Mouse (Mus musculus): ENCODE results near the gene Pygb. TPM values are rescaled to one million over a fixed set of nuclear protein-coding genes. Genes with fewer than 3 reads are reported as not detected.
A peak's percentile ranks its signal among the peaks of the same experiment; 100 is the strongest.

Gene Pygb
- total and polyA plus RNA-seq, 3 experiments: 36.4 to 47.7 (median 43.2) TPM

- H3K4me1 ChIP-seq (ENCODE audit: control insufficient read depth in 1 of 2, insufficient read depth in 2 of 2): peaks cover 24 to 42% of the 10 kb centered on the region in 2 experiments
- no peak overlapping the region for H3K4me2 ChIP-seq (ENCODE audit: insufficient read depth, low read depth, poor library complexity, severe bottlenecking)
- in situ Hi-C loops (cut with MboI; ENCODE audit: low pct_ligation_motif_present, low pct_unique_long_range_greater_than_20kb, low sequenced_read_pairs) (loop anchor here (25.0 kb wide), 1 partner anchor 182 kb away; no protein-coding TSS in a partner anchor), dilution Hi-C loops (cut with MboI; ENCODE audit: extremely low pct_ligation_motif_present, extremely low pct_unique_long_range_greater_than_20kb, low sequenced_read_pairs) (no loop called here)
- no peaks in the 10 kb centered on the region for H3K79me2 ChIP-seq (replicated peaks; ENCODE audit: control insufficient read depth, extremely low read depth, insufficient read depth, poor library complexity, severe bottlenecking)
- DNase-seq (ENCODE audit: extremely low read depth): no peak
- peak overlapping the region; percentile 83; the same call in 1 of the 2 replicates for H3K27ac ChIP-seq (ENCODE audit: insufficient read depth, low read depth)
- H3K36me3 ChIP-seq (replicated peaks in 1 of 2; ENCODE audit: control insufficient read depth in 1 of 2, insufficient read depth in 1 of 2, low read length in 1 of 2): peaks cover 59 to 98% of the 10 kb centered on the region in 2 experiments
- no peak overlapping the region for H3K9ac ChIP-seq (ENCODE audit: insufficient read depth, low read depth)
- no peak for TF ChIP-seq MYC (IDR thresholded peaks at IDR 0.05; ENCODE audit: low read depth, low read length)
- TF ChIP-seq ETS1 (conservative IDR thresholded peaks at IDR 0.05; ENCODE audit: low read depth, low read length): no peak
- no peak for TF ChIP-seq NELFE (IDR thresholded peaks at IDR 0.05; ENCODE audit: low read depth, low read length)
- TF ChIP-seq CHD1 (IDR thresholded peaks at IDR 0.05; ENCODE audit: low read depth, low read length): no peak
- TF ChIP-seq MAFK (IDR thresholded peaks at IDR 0.05; ENCODE audit: insufficient replicate concordance, low read length): no peak
- no peaks in the 10 kb centered on the region for H3K9me3 ChIP-seq (replicated peaks; ENCODE audit: low read length)
- no peaks in the 10 kb centered on the region for H3K27me3 ChIP-seq (replicated peaks)
- no peak overlapping the region for H3K4me3 ChIP-seq (replicated peaks in 1 of 3; ENCODE audit: low read depth in 2 of 3, low read length in 2 of 3, poor library complexity in 1 of 3)
Observed at GRCm38 (mm10) chr2:150830011-150830410, 43.5 kb downstream of the Pygb start.

DNA sequence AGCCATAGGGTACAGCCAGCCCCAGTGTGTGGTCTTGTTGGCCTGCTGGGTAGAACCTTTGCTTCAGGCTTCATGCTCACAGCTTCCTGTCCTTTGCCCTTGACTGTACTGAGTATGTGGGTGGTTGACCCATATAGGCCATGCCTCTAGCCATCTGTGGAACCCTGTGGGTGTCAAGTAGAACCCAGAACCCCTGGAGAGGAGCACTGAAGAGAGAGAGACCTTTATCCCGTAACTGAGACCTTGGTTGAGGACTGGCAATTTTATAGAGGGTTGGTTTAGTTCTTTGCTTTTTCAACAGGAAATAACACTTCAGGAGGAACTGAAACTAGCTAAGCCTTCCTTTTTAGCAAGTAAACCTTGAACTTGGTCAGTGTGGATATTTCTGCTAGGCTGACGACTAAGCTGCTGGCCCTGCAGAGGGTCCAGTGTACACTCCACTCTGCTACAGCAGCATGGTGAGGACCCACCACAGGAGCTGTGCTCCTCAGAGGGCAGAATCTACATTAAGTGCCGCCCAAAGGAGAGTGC lies 44.4 kb downstream of the Pygb start:
- H3K4me3 ChIP-seq (replicated peaks in 1 of 3; ENCODE audit: low read depth in 2 of 3, low read length in 2 of 3, poor library complexity in 1 of 3): peak overlapping the region in 1 of 3 experiments; percentile 5
- peak overlapping the region; percentile 42 for H3K9ac ChIP-seq (ENCODE audit: insufficient read depth, low read depth)
- peak; percentile 54 for DNase-seq (ENCODE audit: extremely low read depth)
- H3K4me2 ChIP-seq (ENCODE audit: insufficient read depth, low read depth, poor library complexity, severe bottlenecking): peak overlapping the region; percentile 14
- in situ Hi-C loops (cut with MboI; ENCODE audit: low pct_ligation_motif_present, low pct_unique_long_range_greater_than_20kb, low sequenced_read_pairs) (loop anchor here (25.0 kb wide), 1 partner anchor 181 kb away; no protein-coding TSS in a partner anchor), dilution Hi-C loops (cut with MboI; ENCODE audit: extremely low pct_ligation_motif_present, extremely low pct_unique_long_range_greater_than_20kb, low sequenced_read_pairs) (no loop called here)
- peak; percentile 26; the same call in 1 of the 2 replicates for TF ChIP-seq ETS1 (conservative IDR thresholded peaks at IDR 0.05; ENCODE audit: low read depth, low read length)
- no peak; the same call in 1 of the 2 replicates for TF ChIP-seq RAD21 (IDR thresholded peaks at IDR 0.05; ENCODE audit: low read depth, low read length)
- no peak for TF ChIP-seq MAFK (IDR thresholded peaks at IDR 0.05; ENCODE audit: insufficient replicate concordance, low read length)
- peak; percentile 50; the same call in 1 of the 2 replicates for TF ChIP-seq TBP (conservative IDR thresholded peaks at IDR 0.05; ENCODE audit: low read depth, low read length)
- TF ChIP-seq SIN3A (IDR thresholded peaks at IDR 0.05; ENCODE audit: low read length): no peak
- TF ChIP-seq IRF4 (IDR thresholded peaks at IDR 0.05; ENCODE audit: low read depth, low read length): peak; percentile 97
- peak; percentile 64; the same call in 1 of the 2 replicates for TF ChIP-seq MYC (IDR thresholded peaks at IDR 0.05; ENCODE audit: low read depth, low read length)
- TF ChIP-seq BHLHE40 (IDR thresholded peaks at IDR 0.05; ENCODE audit: low read depth, low read length): no peak
- TF ChIP-seq EP300 (IDR thresholded peaks at IDR 0.05; ENCODE audit: low read length): peak; percentile 89
- TF ChIP-seq NRF1 (IDR thresholded peaks at IDR 0.05; ENCODE audit: low read depth, low read length): no peak
- no peak for TF ChIP-seq MAZ (IDR thresholded peaks at IDR 0.05; ENCODE audit: low read depth, low read length)
- TF ChIP-seq MEF2A (IDR thresholded peaks at IDR 0.05; ENCODE audit: borderline replicate concordance, low read depth, low read length): peak; percentile 75
- no peaks in the 10 kb centered on the region for H3K9me3 ChIP-seq (replicated peaks; ENCODE audit: low read length)
- H3K36me3 ChIP-seq (replicated peaks in 1 of 2; ENCODE audit: control insufficient read depth in 1 of 2, insufficient read depth in 1 of 2, low read length in 1 of 2): peaks cover 61 to 96% of the 10 kb centered on the region in 2 experiments
- no peaks in the 10 kb centered on the region for H3K79me2 ChIP-seq (replicated peaks; ENCODE audit: control insufficient read depth, extremely low read depth, insufficient read depth, poor library complexity, severe bottlenecking)
- H3K27me3 ChIP-seq (replicated peaks): no peaks in the 10 kb centered on the region
- H3K27ac ChIP-seq (ENCODE audit: insufficient read depth, low read depth): peak overlapping the region; percentile 83
- H3K4me1 ChIP-seq (ENCODE audit: control insufficient read depth in 1 of 2, insufficient read depth in 2 of 2): peaks cover 24 to 42% of the 10 kb centered on the region in 2 experiments
